Mouse (Mus musculus) midbrain, embryonic 12.5 days (tissue): ENCODE results near the gene Cep97. TPM values are rescaled to one million over a fixed set of nuclear protein-coding genes. Genes with fewer than 3 reads are reported as not detected.

ENCODE experiments used
- ATAC-seq: fragments of 200-750 bp; cut with Nextera tagmentation; 2 replicates; pipeline ENCODE4 v1.8.0; 2017; ENCODE audit warnings: low read depth, moderate TSS enrichment, moderate library complexity; ENCODE audit not compliant: low FRiP score
- H3K27ac ChIP-seq: fragments of 300-500 bp; sonication (generic); replicated peaks from 2 replicates; pipeline ENCODE4 v1.5.1; 2016; ENCODE audit warnings: mild to moderate bottlenecking
- H3K27me3 ChIP-seq: fragments of 300-500 bp; sonication (generic); 2 replicates; pipeline ENCODE4 v1.6.1; 2016; ENCODE audit warnings: mild to moderate bottlenecking
- H3K36me3 ChIP-seq: fragments of 300-500 bp; sonication (generic); 2 replicates; pipeline ENCODE4 v1.6.1; 2016
- H3K4me1 ChIP-seq: fragments of 300-500 bp; sonication (generic); 2 replicates; pipeline ENCODE4 v1.6.1; 2016
- H3K4me2 ChIP-seq: fragments of 300-500 bp; sonication (generic); replicated peaks from 2 replicates; pipeline ENCODE4 v1.6.1; 2016; ENCODE audit warnings: mild to moderate bottlenecking, moderate library complexity
- H3K4me3 ChIP-seq: fragments of 300-500 bp; sonication (generic); 2 replicates; pipeline ENCODE4 v1.5.1; 2016; ENCODE audit warnings: mild to moderate bottlenecking
- H3K9ac ChIP-seq: fragments of 300-500 bp; sonication (generic); replicated peaks from 2 replicates; pipeline ENCODE4 v1.6.1; 2016; ENCODE audit warnings: mild to moderate bottlenecking, moderate library complexity
- H3K9me3 ChIP-seq: fragments of 300-500 bp; sonication (generic); 2 replicates; pipeline ENCODE4 v1.6.1; 2016; ENCODE audit warnings: mild to moderate bottlenecking
- WGBS: fragments of 180-500 bp; shearing (Covaris S2); methylation state at CpG from one replicate; pipeline ENCODE4 v1.1.7; 2016; 5-methylcytosine and 5-hydroxymethylcytosine counted together
- polyA plus RNA-seq: library from polyadenylated mRNA; unstranded; fragments of >200 nt; fragmentation: Nextera tagmentation; extraction: Ambion mirVana; gene quantifications from 2 replicates; pipeline ENCODE4 v1.2.1, GENCODE M21; 2016

Cep97 gene
- polyA plus RNA-seq, 1 experiment from 2014 or later: 21.3 TPM

DNA sequence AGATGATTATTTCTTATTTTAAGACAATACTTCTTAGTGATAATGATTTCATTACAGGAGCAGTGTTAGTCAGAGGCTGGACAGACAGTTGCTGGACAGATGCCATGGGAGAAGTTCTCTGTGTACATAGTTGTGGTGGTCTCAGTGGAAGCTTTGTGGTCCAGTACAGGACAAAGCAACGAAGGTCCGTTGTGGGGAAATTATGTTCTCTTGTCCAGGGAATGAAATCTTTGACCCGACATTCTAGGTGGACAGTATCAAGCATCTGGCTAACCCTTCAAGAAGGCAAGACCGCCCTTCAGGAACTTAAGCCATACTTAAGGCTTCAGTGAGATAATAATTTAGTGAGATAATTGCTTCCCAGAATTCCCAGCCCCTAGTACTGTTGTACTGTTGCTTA is 4.1 kb upstream of the Cep97 start:
- Histone ChIP-seq H3K4me1 (no peaks in the 10 kb centered on the region), H3K27me3 (no peaks in the 10 kb centered on the region), H3K9me3 (no peaks in the 10 kb centered on the region), H3K4me3 (no peak overlapping the region), H3K4me2 (no peak overlapping the region), H3K27ac (no peak overlapping the region), H3K9ac (no peak overlapping the region), H3K36me3 (no peaks in the 10 kb centered on the region)
- WGBS: 87% methylated on average over 4 of the region's 4 CpGs
- ATAC-seq: no peak

GRCm38 (mm10) chr16:55933681-55934343 is 843 bp downstream of the Cep97 start:
- H3K36me3 ChIP-seq: 0 out of 2 replicates have a peak, but pooled peaks cover 8% of the 10 kb centered on the region
- WGBS: under 1% methylated on average over 32 of the region's 32 CpGs
- H3K4me1 ChIP-seq: peaks cover 3% of the 10 kb centered on the region; the same call in 1 of the 2 replicates
- no peaks in the 10 kb centered on the region for H3K27me3 ChIP-seq
- H3K27ac ChIP-seq: peak overlapping the region; percentile 65
- peak overlapping the region; percentile 73 for H3K9ac ChIP-seq
- ATAC-seq: peak; percentile 61
- peak overlapping the region; percentile 63 for H3K4me3 ChIP-seq
- peak overlapping the region; percentile 64 for H3K4me2 ChIP-seq
- no peaks in the 10 kb centered on the region for H3K9me3 ChIP-seq

DNA sequence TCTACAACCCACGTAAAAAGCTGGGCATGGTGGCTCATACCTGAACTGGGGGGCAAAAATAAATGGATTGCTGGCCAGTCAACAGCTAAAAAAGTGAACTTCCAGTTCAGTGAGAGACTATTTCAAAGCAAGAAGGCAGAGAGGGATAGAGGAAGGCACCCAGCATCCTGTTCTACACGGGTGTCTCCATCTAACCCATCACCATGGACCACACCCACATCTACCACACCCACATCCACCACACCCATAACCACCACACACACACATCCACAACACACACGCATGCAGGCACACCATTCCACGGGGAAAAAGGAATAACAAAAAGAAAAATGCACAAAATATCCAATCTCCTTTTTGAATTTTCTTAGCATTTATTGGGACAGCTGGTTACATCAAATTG is 10.6 kb downstream of the Cep97 start:
- Histone ChIP-seq H3K4me3 (no peak overlapping the region), H3K9ac (no peak overlapping the region), H3K36me3 (peaks cover 62% of the 10 kb centered on the region), H3K4me2 (no peak overlapping the region), H3K27me3 (no peaks in the 10 kb centered on the region), H3K4me1 (no peaks in the 10 kb centered on the region), H3K27ac (no peak overlapping the region), H3K9me3 (no peaks in the 10 kb centered on the region)
- WGBS: 97% methylated on average over 4 of the region's 4 CpGs
- ATAC-seq: no peak

- WGBS: 93% methylated on average over 10 of the region's 10 CpGs
- no peak overlapping the region for H3K4me3 ChIP-seq
- ATAC-seq: no peak
These were observed 12.6 kb downstream of the Cep97 start for GRCm38 (mm10) chr16:55922079-55922478.

GRCm38 (mm10) chr16:55914716-55915115 is 19.9 kb downstream of the Cep97 start:
- Histone ChIP-seq H3K4me2 (no peak overlapping the region), H3K4me1 (no peaks in the 10 kb centered on the region), H3K27me3 (no peaks in the 10 kb centered on the region), H3K27ac (no peak overlapping the region), H3K9ac (no peak overlapping the region), H3K4me3 (no peak overlapping the region), H3K36me3 (peaks cover 83% of the 10 kb centered on the region), H3K9me3 (no peaks in the 10 kb centered on the region)
- 98% methylated on average over 7 of the region's 7 CpGs for WGBS
- no peak for ATAC-seq

More at GRCm38 (mm10) chr16:55922079-55922478, 12.6 kb downstream of the Cep97 start:
- Histone ChIP-seq H3K9me3 (no peaks in the 10 kb centered on the region), H3K36me3 (peaks cover 68% of the 10 kb centered on the region), H3K9ac (no peak overlapping the region), H3K27ac (no peak overlapping the region), H3K4me1 (no peaks in the 10 kb centered on the region), H3K27me3 (no peaks in the 10 kb centered on the region), H3K4me2 (no peak overlapping the region)

GRCm38 (mm10) chr16:55910208-55910793 is 24.4 kb downstream of the Cep97 start:
- Histone ChIP-seq H3K27me3 (no peaks in the 10 kb centered on the region), H3K4me3 (no peak overlapping the region), H3K4me1 (no peaks in the 10 kb centered on the region), H3K9ac (no peak overlapping the region), H3K27ac (no peak overlapping the region), H3K4me2 (no peak overlapping the region), H3K9me3 (no peaks in the 10 kb centered on the region), H3K36me3 (peaks cover 75% of the 10 kb centered on the region)
- 0 out of 2 replicates have a peak, but pooled peaks have one; percentile 16 for ATAC-seq
- WGBS: 88% methylated on average over 10 of the region's 10 CpGs

DNA sequence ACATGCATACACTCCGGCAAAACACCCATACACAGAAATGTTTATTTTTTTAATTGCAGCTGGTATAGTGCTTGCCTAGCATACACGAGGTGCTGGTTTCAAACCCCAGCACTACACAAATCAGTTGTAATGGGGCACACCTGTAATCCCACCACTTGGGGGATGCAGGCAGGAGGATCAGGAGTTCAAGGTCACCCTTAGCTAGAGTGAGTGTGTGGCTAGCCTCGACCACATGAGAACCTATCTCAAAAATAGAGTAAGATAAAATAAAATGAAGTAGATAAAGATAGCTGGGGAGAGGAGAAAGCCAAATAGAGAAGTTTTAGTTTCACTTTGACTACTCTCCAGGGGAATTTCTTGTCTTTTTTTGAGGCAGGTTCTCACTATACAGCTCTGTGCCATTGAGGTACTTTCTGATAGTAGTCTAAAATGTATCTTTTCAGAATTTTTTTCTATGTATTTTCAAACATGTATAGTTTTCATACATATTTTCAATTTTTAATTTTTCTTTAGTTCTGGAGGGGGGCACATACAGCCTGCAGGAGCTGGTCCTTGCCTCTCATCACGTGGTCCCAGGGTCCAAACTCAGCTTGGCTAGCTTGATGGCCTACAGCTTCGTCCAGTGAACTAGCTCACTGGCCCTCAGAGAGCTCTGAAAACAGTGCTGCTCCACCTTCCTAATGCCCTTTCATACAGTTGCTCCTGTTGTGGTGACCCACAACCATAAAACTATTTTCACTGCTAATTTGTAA is 27.6 kb downstream of the Cep97 start:
- no peak overlapping the region for H3K4me2 ChIP-seq
- no peak for ATAC-seq
- H3K36me3 ChIP-seq: peaks cover 62% of the 10 kb centered on the region
- H3K9ac ChIP-seq: no peak overlapping the region
- H3K27me3 ChIP-seq: no peaks in the 10 kb centered on the region
- H3K4me1 ChIP-seq: no peaks in the 10 kb centered on the region
- no peak overlapping the region for H3K27ac ChIP-seq
- WGBS: 92% methylated on average over 5 of the region's 5 CpGs
- no peak overlapping the region for H3K4me3 ChIP-seq
- H3K9me3 ChIP-seq: no peaks in the 10 kb centered on the region

DNA sequence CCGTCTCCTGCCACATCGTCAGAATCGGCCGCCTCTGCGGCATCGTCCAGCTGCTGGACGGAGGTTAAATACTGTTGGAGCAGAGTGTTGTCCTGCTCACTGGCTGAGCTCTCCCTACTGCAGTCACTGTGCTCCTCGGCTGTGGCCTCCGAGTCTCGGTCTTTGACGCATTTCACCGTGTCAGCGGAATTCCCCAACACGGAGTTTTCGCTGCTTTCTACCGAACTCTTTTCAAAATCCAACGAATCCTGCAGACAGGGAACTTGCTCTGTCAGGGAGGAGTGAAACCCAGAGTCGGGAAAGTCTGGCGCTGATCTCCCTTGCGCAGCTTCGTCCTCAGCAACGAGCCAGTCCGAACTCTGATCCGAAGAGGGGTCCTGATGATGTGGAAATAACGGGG is 29.3 kb downstream of the Cep97 start:
- Histone ChIP-seq H3K27me3 (no peaks in the 10 kb centered on the region), H3K9ac (no peak overlapping the region), H3K4me3 (no peak overlapping the region), H3K4me2 (no peak overlapping the region), H3K27ac (no peak overlapping the region), H3K9me3 (no peaks in the 10 kb centered on the region), H3K4me1 (no peaks in the 10 kb centered on the region), H3K36me3 (peaks cover 47% of the 10 kb centered on the region)
- ATAC-seq: no peak
- WGBS: 89% methylated on average over 25 of the region's 25 CpGs

GRCm38 (mm10) chr16:55901839-55902756 is 32.6 kb downstream of the Cep97 start:
- Histone ChIP-seq H3K9ac (no peak overlapping the region), H3K4me2 (no peak overlapping the region), H3K27me3 (no peaks in the 10 kb centered on the region), H3K4me3 (no peak overlapping the region), H3K4me1 (no peaks in the 10 kb centered on the region), H3K9me3 (no peaks in the 10 kb centered on the region), H3K27ac (no peak overlapping the region), H3K36me3 (peaks cover 32% of the 10 kb centered on the region)
- ATAC-seq: no peak
- 91% methylated on average over 14 of the region's 14 CpGs for WGBS

GRCm38 (mm10) chr16:55898385-55899002 is 36.2 kb downstream of the Cep97 start:
- Histone ChIP-seq H3K9ac (no peak overlapping the region), H3K27me3 (no peaks in the 10 kb centered on the region)
- ATAC-seq: no peak

GRCm38 (mm10) chr16:55895651-55896095 is 39.0 kb downstream of the Cep97 start:
- H3K36me3 ChIP-seq: no peaks in the 10 kb centered on the region
- H3K27me3 ChIP-seq: no peaks in the 10 kb centered on the region
- peak; percentile 13; the same call in 1 of the 2 replicates for ATAC-seq
- H3K4me3 ChIP-seq: peak overlapping the region; percentile 75
- H3K9me3 ChIP-seq: no peaks in the 10 kb centered on the region
- peaks cover 5% of the 10 kb centered on the region for H3K4me1 ChIP-seq
- 4% methylated on average over 9 of the region's 9 CpGs for WGBS
- H3K4me2 ChIP-seq: peak overlapping the region; percentile 89
- peak overlapping the region; percentile 83 for H3K27ac ChIP-seq
- H3K9ac ChIP-seq: peak overlapping the region; percentile 77

More at GRCm38 (mm10) chr16:55898385-55899002, 36.2 kb downstream of the Cep97 start:
- Histone ChIP-seq H3K9me3 (no peaks in the 10 kb centered on the region), H3K4me3 (no peak overlapping the region), H3K4me1 (peaks cover 5% of the 10 kb centered on the region), H3K27ac (no peak overlapping the region), H3K36me3 (peaks cover under 1% of the 10 kb centered on the region; the same call in 1 of the 2 replicates), H3K4me2 (no peak overlapping the region)
- WGBS: 89% methylated on average over 9 of the region's 9 CpGs
